Mouse (Mus musculus): ENCODE measurements around the gene Mkrn3. TPM values are rescaled to one million over a fixed set of nuclear protein-coding genes. Genes with fewer than 3 reads are reported as not detected.

Gene Mkrn3
- total RNA-seq, 1 experiment, result 5.8 TPM

DNA sequence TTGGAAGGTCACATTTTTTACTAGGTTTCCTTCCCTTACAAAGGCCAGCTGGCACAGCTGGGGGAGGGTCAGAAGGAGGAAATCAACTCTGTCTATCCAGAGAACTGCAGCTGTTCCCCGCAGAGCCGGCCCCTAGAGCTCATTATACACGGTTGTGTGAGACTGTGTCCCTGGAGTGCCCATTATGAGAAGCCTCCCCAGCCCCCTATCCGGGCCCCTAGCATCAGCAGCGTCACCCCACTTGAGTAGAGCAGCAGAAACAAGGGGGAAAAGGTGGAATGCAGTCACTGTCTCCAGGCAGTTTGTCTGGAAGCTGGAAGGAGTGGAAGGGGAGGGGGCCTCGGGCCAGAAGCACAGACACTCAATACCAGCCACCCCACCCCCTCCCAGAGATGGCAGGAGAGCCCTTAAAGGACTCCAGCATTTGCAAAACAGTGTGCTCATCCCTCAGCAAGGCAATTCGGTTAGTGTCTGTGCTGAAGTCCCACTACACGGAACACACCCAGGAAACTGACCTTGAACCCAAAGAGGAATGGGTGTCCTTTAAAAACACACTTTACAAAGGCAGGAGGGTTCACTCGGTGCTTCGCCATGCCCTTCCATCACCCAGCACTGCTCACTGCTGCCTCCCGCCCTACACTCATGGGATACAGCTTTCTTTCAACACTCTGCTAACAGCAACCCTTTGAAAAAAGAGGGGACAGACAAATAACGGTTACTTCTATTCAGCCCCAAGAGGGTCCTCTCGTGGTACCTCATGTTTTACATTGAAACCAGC is 42.5 kb upstream of the Mkrn3 start:
- in situ Hi-C loops (cut with MboI; ENCODE audit: low sequenced_read_pairs in 2 of 2, unreplicated experiment in 2 of 2), result no loop called here
- Histone ChIP-seq H3K9ac (ENCODE audit: insufficient read depth, low read depth, low read length, poor library complexity, severe bottlenecking) (no peak overlapping the region), H3K4me1 (ENCODE audit: control insufficient read depth in 2 of 2, insufficient read depth in 2 of 2, low read length in 2 of 2, poor library complexity in 1 of 2) (peaks cover 0 to 4% of the 10 kb centered on the region in 2 experiments; a peak in 1 of 4 replicates), H3K27ac (ENCODE audit: insufficient read depth, low read depth, low read length, poor library complexity, severe bottlenecking) (peak overlapping the region; percentile 62; the same call in 1 of the 2 replicates), H3K4me3 (ENCODE audit: insufficient read depth in 1 of 2, low read depth in 1 of 2, low read length in 2 of 2, poor library complexity in 1 of 2, severe bottlenecking in 1 of 2) (peak overlapping the region in 1 of 2 experiments; percentile 28; a peak in 2 of 4 replicates), H3K9me3 (ENCODE audit: control insufficient read depth, insufficient read depth, low read depth, low read length) (no peaks in the 10 kb centered on the region), H3K36me3 (ENCODE audit: control insufficient read depth, insufficient read depth, low read length, poor library complexity, severe bottlenecking) (no peaks in the 10 kb centered on the region)
- DNase-seq (ENCODE audit: low read depth, low spot score), result no peak
- TF ChIP-seq ZNF384 (IDR thresholded peaks at IDR 0.05; ENCODE audit: low read depth, low read length) (no peak), HCFC1 (IDR thresholded peaks at IDR 0.05; ENCODE audit: borderline replicate concordance, insufficient read depth, low read length) (no peak), MAFK (IDR thresholded peaks at IDR 0.05; ENCODE audit: insufficient read depth, low read depth, low read length) (no peak), ZC3H11A (IDR thresholded peaks at IDR 0.05; ENCODE audit: borderline replicate concordance, low read depth, low read length) (no peak), CHD2 (IDR thresholded peaks at IDR 0.05; ENCODE audit: low read depth, low read length) (no peak)

DNA sequence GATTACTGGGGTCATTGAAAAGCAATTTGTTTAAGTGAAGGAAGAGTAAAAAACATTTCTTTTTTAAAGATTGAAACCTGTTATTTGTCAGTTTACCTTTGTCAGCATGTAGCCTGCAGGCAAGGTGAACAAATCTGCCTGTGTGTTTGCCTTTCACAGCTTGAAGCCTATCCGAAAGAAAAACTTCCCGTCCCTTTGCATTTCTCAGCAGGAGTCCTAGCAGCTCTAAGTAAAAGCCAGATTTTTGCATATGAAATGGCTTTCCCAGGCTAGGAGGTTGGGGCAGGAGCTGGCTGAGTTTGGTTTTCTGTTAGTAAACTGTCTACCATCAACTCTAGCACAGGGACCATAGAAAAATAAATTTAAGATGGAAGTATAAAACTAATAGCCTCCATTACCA is 32.4 kb upstream of the Mkrn3 start:
- H3K27ac ChIP-seq (ENCODE audit: insufficient read depth, low read depth, low read length, poor library complexity, severe bottlenecking), result no peak overlapping the region
- TF ChIP-seq CHD2 (IDR thresholded peaks at IDR 0.05; ENCODE audit: low read depth, low read length), result no peak
- DNase-seq (ENCODE audit: low read depth, low spot score), result no peak
- no peaks in the 10 kb centered on the region for H3K36me3 ChIP-seq (ENCODE audit: control insufficient read depth, insufficient read depth, low read length, poor library complexity, severe bottlenecking)
- no peak overlapping the region for H3K9ac ChIP-seq (ENCODE audit: insufficient read depth, low read depth, low read length, poor library complexity, severe bottlenecking)
- in situ Hi-C loops (cut with MboI; ENCODE audit: low sequenced_read_pairs in 2 of 2, unreplicated experiment in 2 of 2), result no loop called here
- no peak overlapping the region for H3K4me3 ChIP-seq (ENCODE audit: insufficient read depth in 1 of 2, low read depth in 1 of 2, low read length in 2 of 2, poor library complexity in 1 of 2, severe bottlenecking in 1 of 2)
- H3K4me1 ChIP-seq (ENCODE audit: control insufficient read depth in 2 of 2, insufficient read depth in 2 of 2, low read length in 2 of 2, poor library complexity in 1 of 2), result no peaks in the 10 kb centered on the region
- H3K9me3 ChIP-seq (ENCODE audit: control insufficient read depth, insufficient read depth, low read depth, low read length), result no peaks in the 10 kb centered on the region

DNA sequence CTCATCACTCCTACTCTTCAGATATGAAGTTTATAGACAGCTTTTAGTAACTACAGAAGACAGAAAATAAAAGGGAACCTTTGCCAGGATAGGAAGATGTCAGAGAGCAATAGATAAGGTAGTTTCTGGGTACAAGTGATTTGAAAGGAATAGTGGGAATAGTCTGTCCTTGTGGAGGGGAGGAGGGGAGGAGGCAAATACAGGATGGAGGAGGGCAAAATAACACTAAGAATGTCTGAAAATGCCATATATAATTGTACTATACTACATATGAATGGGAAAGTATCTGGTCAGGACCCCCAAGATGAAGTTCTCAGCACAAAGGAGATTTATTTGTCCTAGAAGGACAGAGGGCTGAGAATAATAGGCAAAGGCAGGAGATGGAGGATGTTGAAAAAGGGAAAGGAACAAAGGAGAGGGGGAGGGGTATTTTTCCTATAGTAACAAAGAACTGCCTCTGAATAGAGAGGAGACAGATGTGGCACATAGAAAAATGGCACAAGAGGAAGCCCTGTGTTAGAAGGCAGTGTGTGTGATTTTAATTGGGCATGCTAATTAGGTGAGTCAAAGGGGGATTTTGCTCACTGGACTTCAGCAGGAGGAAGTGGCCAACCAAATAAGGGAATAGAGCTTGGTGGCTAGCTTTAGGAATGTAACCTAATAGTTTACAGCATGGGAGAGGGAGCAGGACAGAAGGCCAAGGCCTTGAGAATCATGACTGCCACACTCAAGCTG is 25.7 kb upstream of the Mkrn3 start:
- Histone ChIP-seq H3K4me1 (ENCODE audit: control insufficient read depth in 2 of 2, insufficient read depth in 2 of 2, low read length in 2 of 2, poor library complexity in 1 of 2) (no peaks in the 10 kb centered on the region), H3K9ac (ENCODE audit: insufficient read depth, low read depth, low read length, poor library complexity, severe bottlenecking) (no peak overlapping the region), H3K27ac (ENCODE audit: insufficient read depth, low read depth, low read length, poor library complexity, severe bottlenecking) (no peak overlapping the region), H3K9me3 (ENCODE audit: control insufficient read depth, insufficient read depth, low read depth, low read length) (no peaks in the 10 kb centered on the region), H3K4me3 (ENCODE audit: insufficient read depth in 1 of 2, low read depth in 1 of 2, low read length in 2 of 2, poor library complexity in 1 of 2, severe bottlenecking in 1 of 2) (no peak overlapping the region), H3K36me3 (ENCODE audit: control insufficient read depth, insufficient read depth, low read length, poor library complexity, severe bottlenecking) (no peaks in the 10 kb centered on the region)
- in situ Hi-C loops (cut with MboI; ENCODE audit: low sequenced_read_pairs in 2 of 2, unreplicated experiment in 2 of 2), result no loop called here
- TF ChIP-seq ZNF384 (IDR thresholded peaks at IDR 0.05; ENCODE audit: low read depth, low read length), result no peak
- TF ChIP-seq ZC3H11A (IDR thresholded peaks at IDR 0.05; ENCODE audit: borderline replicate concordance, low read depth, low read length), result no peak
- TF ChIP-seq HCFC1 (IDR thresholded peaks at IDR 0.05; ENCODE audit: borderline replicate concordance, insufficient read depth, low read length), result no peak
- TF ChIP-seq CHD2 (IDR thresholded peaks at IDR 0.05; ENCODE audit: low read depth, low read length), result no peak
- no peak for TF ChIP-seq MAFK (IDR thresholded peaks at IDR 0.05; ENCODE audit: insufficient read depth, low read depth, low read length)
- no peak for DNase-seq (ENCODE audit: low read depth, low spot score)

DNA sequence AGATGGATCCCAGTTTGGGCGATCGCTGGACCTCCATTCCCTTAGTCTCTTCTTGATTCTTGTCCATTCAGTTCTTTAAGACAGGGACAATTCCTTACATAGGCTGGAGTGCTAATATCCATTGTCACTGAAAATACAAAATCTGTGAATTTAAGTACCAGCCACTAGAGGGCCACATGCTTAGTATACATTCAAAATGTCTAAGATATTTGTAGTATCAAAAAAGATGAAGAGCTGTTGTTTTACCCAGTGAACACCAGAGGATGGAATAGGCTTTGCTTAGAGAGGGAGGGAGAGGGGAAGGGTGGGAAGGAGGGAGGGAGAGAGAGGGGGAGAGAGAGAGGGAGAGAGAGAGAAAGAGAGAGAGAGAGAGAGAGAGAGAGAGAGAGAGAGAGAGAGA is 16.5 kb upstream of the Mkrn3 start:
- H3K36me3 ChIP-seq (ENCODE audit: control insufficient read depth, insufficient read depth, low read length, poor library complexity, severe bottlenecking), result no peaks in the 10 kb centered on the region
- TF ChIP-seq CHD2 (IDR thresholded peaks at IDR 0.05; ENCODE audit: low read depth, low read length) (no peak), HCFC1 (IDR thresholded peaks at IDR 0.05; ENCODE audit: borderline replicate concordance, insufficient read depth, low read length) (no peak), ZC3H11A (IDR thresholded peaks at IDR 0.05; ENCODE audit: borderline replicate concordance, low read depth, low read length) (no peak), ZNF384 (IDR thresholded peaks at IDR 0.05; ENCODE audit: low read depth, low read length) (no peak), MAFK (IDR thresholded peaks at IDR 0.05; ENCODE audit: insufficient read depth, low read depth, low read length) (no peak)
- H3K9me3 ChIP-seq (ENCODE audit: control insufficient read depth, insufficient read depth, low read depth, low read length), result no peaks in the 10 kb centered on the region
- in situ Hi-C loops (cut with MboI; ENCODE audit: low sequenced_read_pairs in 2 of 2, unreplicated experiment in 2 of 2), result no loop called here
- H3K9ac ChIP-seq (ENCODE audit: insufficient read depth, low read depth, low read length, poor library complexity, severe bottlenecking), result no peak overlapping the region
- H3K4me3 ChIP-seq (ENCODE audit: insufficient read depth in 1 of 2, low read depth in 1 of 2, low read length in 2 of 2, poor library complexity in 1 of 2, severe bottlenecking in 1 of 2), result no peak overlapping the region
- no peaks in the 10 kb centered on the region for H3K4me1 ChIP-seq (ENCODE audit: control insufficient read depth in 2 of 2, insufficient read depth in 2 of 2, low read length in 2 of 2, poor library complexity in 1 of 2)
- DNase-seq (ENCODE audit: low read depth, low spot score), result no peak
- H3K27ac ChIP-seq (ENCODE audit: insufficient read depth, low read depth, low read length, poor library complexity, severe bottlenecking), result no peak overlapping the region
